Mouse (Mus musculus): Measurements from ENCODE around the gene Arhgef25. TPM values are rescaled to one million over a fixed set of nuclear protein-coding genes. Genes with fewer than 3 reads are reported as not detected.
"Not testable (repeated sequence)": the region's sequence is repeated elsewhere in the genome, so short reads cannot be mapped to it uniquely, and the experiment has no call there.

Arhgef25 gene
- polyA plus RNA-seq, 1 experiment, result 10.4 TPM

- Histone ChIP-seq H3K4me3 (ENCODE audit: low read depth, low read length) (no peak overlapping the region), H3K36me3 (ENCODE audit: control insufficient read depth, insufficient read depth, low read length) (peaks cover 24% of the 10 kb centered on the region), H3K4me1 (ENCODE audit: control insufficient read depth, insufficient read depth, insufficient read length, low read length) (peaks cover 33% of the 10 kb centered on the region), H3K27ac (ENCODE audit: insufficient read depth, low read depth, low read length) (peak overlapping the region; percentile 43), H3K27me3 (ENCODE audit: control insufficient read depth, insufficient read depth, low read length) (no peaks in the 10 kb centered on the region)
- TF ChIP-seq CTCF (IDR thresholded peaks at IDR 0.05; ENCODE audit: extremely low read depth, insufficient read length, insufficient replicate concordance, low read depth, low read length) (no peak), POLR2A (IDR thresholded peaks at IDR 0.05; ENCODE audit: low read depth, low read length) (no peak)
- WGBS, result 68% methylated on average over 11 of the region's 11 CpGs
These were observed 48.9 kb downstream of the Arhgef25 start for GRCm38 (mm10) chr10:127140971-127141370.

GRCm38 (mm10) chr10:127138328-127139141 lies 51.3 kb downstream of the Arhgef25 start:
- 25% methylated on average over 18 of the region's 18 CpGs for WGBS
- Histone ChIP-seq H3K36me3 (ENCODE audit: control insufficient read depth, insufficient read depth, low read length) (peaks cover 12% of the 10 kb centered on the region), H3K27me3 (ENCODE audit: control insufficient read depth, insufficient read depth, low read length) (no peaks in the 10 kb centered on the region), H3K4me1 (ENCODE audit: control insufficient read depth, insufficient read depth, insufficient read length, low read length) (peaks cover 37% of the 10 kb centered on the region), H3K27ac (ENCODE audit: insufficient read depth, low read depth, low read length) (peak overlapping the region; percentile 100), H3K4me3 (ENCODE audit: low read depth, low read length) (no peak overlapping the region)
- peak; percentile 58; the same call in 1 of the 2 replicates for TF ChIP-seq POLR2A (IDR thresholded peaks at IDR 0.05; ENCODE audit: low read depth, low read length)
- TF ChIP-seq CTCF (IDR thresholded peaks at IDR 0.05; ENCODE audit: extremely low read depth, insufficient read length, insufficient replicate concordance, low read depth, low read length), result no peak

GRCm38 (mm10) chr10:127137896-127138295 lies 52.0 kb downstream of the Arhgef25 start:
- WGBS, result 25% methylated on average over 3 of the region's 3 CpGs
- Histone ChIP-seq H3K4me3 (ENCODE audit: low read depth, low read length) (no peak overlapping the region), H3K27ac (ENCODE audit: insufficient read depth, low read depth, low read length) (peak overlapping the region; percentile 100), H3K27me3 (ENCODE audit: control insufficient read depth, insufficient read depth, low read length) (no peaks in the 10 kb centered on the region), H3K4me1 (ENCODE audit: control insufficient read depth, insufficient read depth, insufficient read length, low read length) (peaks cover 43% of the 10 kb centered on the region), H3K36me3 (ENCODE audit: control insufficient read depth, insufficient read depth, low read length) (peaks cover 7% of the 10 kb centered on the region)
- TF ChIP-seq POLR2A (IDR thresholded peaks at IDR 0.05; ENCODE audit: low read depth, low read length), result no peak

GRCm38 (mm10) chr10:127136510-127136909 lies 53.4 kb downstream of the Arhgef25 start:
- Histone ChIP-seq H3K36me3 (ENCODE audit: control insufficient read depth, insufficient read depth, low read length) (peaks cover 5% of the 10 kb centered on the region), H3K27me3 (ENCODE audit: control insufficient read depth, insufficient read depth, low read length) (no peaks in the 10 kb centered on the region), H3K4me3 (ENCODE audit: low read depth, low read length) (no peak overlapping the region), H3K27ac (ENCODE audit: insufficient read depth, low read depth, low read length) (peak overlapping the region; percentile 100), H3K4me1 (ENCODE audit: control insufficient read depth, insufficient read depth, insufficient read length, low read length) (peaks cover 41% of the 10 kb centered on the region)
- no peak for TF ChIP-seq CTCF (IDR thresholded peaks at IDR 0.05; ENCODE audit: extremely low read depth, insufficient read length, insufficient replicate concordance, low read depth, low read length)
- TF ChIP-seq POLR2A (IDR thresholded peaks at IDR 0.05; ENCODE audit: low read depth, low read length), result no peak
- 18% methylated on average over 4 of the region's 4 CpGs for WGBS

DNA sequence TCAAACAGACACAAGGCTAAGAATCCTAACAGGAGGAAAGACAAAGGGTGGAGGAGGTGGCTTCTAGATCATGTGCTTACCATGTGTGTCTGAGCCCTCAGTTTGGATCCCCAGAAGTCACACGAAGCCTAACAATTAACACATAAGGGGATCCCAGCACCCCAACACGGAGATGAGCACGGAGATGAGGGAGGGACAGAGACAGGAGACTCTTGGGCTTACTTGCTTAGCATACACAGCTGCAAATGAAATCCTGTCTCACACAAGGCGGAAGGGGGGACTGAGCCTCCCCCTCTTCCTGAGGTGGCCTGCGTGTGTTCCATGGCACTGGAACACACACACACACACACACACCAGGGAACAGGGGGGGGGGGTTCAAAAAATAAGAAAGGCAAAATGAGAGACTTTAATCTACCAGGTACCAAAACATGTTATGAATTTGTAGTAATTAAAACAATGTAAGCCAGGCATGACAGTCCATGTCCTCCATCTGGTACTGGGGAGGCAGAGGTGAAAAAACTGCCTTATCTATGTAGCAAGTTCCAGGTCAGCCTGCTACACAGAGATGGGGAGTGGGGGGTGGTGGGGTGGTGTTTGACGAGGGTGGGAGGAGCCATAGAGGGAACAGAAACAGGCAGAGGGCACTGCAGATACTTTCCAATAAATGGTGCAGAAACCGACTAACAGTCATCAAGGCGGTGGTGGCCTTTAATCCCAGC lies 54.6 kb downstream of the Arhgef25 start:
- H3K4me1 ChIP-seq (ENCODE audit: control insufficient read depth, insufficient read depth, insufficient read length, low read length), result peaks cover 35% of the 10 kb centered on the region
- TF ChIP-seq POLR2A (IDR thresholded peaks at IDR 0.05; ENCODE audit: low read depth, low read length), result no peak; the same call in 1 of the 2 replicates
- TF ChIP-seq CTCF (IDR thresholded peaks at IDR 0.05; ENCODE audit: extremely low read depth, insufficient read length, insufficient replicate concordance, low read depth, low read length), result no peak
- H3K27me3 ChIP-seq (ENCODE audit: control insufficient read depth, insufficient read depth, low read length), result no peaks in the 10 kb centered on the region
- 21% methylated on average over 8 of the region's 8 CpGs for WGBS
- peak overlapping the region; percentile 100 for H3K27ac ChIP-seq (ENCODE audit: insufficient read depth, low read depth, low read length)
- no peak overlapping the region for H3K4me3 ChIP-seq (ENCODE audit: low read depth, low read length)
- peaks cover under 1% of the 10 kb centered on the region for H3K36me3 ChIP-seq (ENCODE audit: control insufficient read depth, insufficient read depth, low read length)

- H3K27ac ChIP-seq (ENCODE audit: insufficient read depth, low read depth, low read length); H3K4me3 ChIP-seq (ENCODE audit: low read depth, low read length); H3K36me3 ChIP-seq (ENCODE audit: control insufficient read depth, insufficient read depth, low read length); H3K27me3 ChIP-seq (ENCODE audit: control insufficient read depth, insufficient read depth, low read length): not testable (repeated sequence)
- H3K4me1 ChIP-seq (ENCODE audit: control insufficient read depth, insufficient read depth, insufficient read length, low read length), result peaks cover 35% of the 10 kb centered on the region
- WGBS, result 70% methylated on average over 3 of the region's 3 CpGs
- TF ChIP-seq CTCF (IDR thresholded peaks at IDR 0.05; ENCODE audit: extremely low read depth, insufficient read length, insufficient replicate concordance, low read depth, low read length), result peak; percentile 44; the same call in 1 of the 2 replicates
These were observed 55.4 kb downstream of the Arhgef25 start for GRCm38 (mm10) chr10:127134394-127135035.

Other genes starting within 250 kb of the Arhgef25 start
- gene Ctdsp2, start 211.4 kb downstream of the Arhgef25 start, polyA plus RNA-seq (2012; rRNA removed), result 43.9 and 118 TPM in 2 replicates
- gene Avil, start 189.4 kb downstream of the Arhgef25 start, polyA plus RNA-seq (2012; rRNA removed), result 2.4 and 6.9 TPM in 2 replicates
- 24.7 and 36.4 TPM in 2 replicates for gene Tsfm, start 159.2 kb downstream of the Arhgef25 start, polyA plus RNA-seq (2012; rRNA removed)
- 9.6 and 10.3 TPM in 2 replicates for gene Mettl1, start 148.7 kb downstream of the Arhgef25 start, polyA plus RNA-seq (2012; rRNA removed)
- gene Eef1akmt3, start 148.6 kb downstream of the Arhgef25 start, polyA plus RNA-seq (2012; rRNA removed), result 1.2 TPM in 2 replicates
- 0.22 and 0.29 TPM in 2 replicates for gene Cyp27b1, start 141.8 kb downstream of the Arhgef25 start, polyA plus RNA-seq (2012; rRNA removed)
- gene March9, start 129.9 kb downstream of the Arhgef25 start, polyA plus RNA-seq (2012; rRNA removed), result 1.9 and 6.9 TPM in 2 replicates
- 57.6 and 108 TPM in 2 replicates for gene Cdk4, start 126.5 kb downstream of the Arhgef25 start, polyA plus RNA-seq (2012; rRNA removed)
- gene Tspan31, start 119.8 kb downstream of the Arhgef25 start, polyA plus RNA-seq (2012; rRNA removed), result 36.1 and 48.9 TPM in 2 replicates
- 6.1 and 15.6 TPM in 2 replicates for gene Agap2, start 114.8 kb downstream of the Arhgef25 start, polyA plus RNA-seq (2012; rRNA removed)
- gene Os9, start 69.0 kb downstream of the Arhgef25 start, polyA plus RNA-seq (2012; rRNA removed), result 59.8 and 117 TPM in 2 replicates
- 228 and 484 TPM in 2 replicates for gene B4galnt1, start 24.9 kb downstream of the Arhgef25 start, polyA plus RNA-seq (2012; rRNA removed)
- gene Slc26a10, start 9.4 kb downstream of the Arhgef25 start, polyA plus RNA-seq (2012; rRNA removed), result 0.56 and 0.85 TPM in 2 replicates
- gene Dtx3, start 5.6 kb upstream of the Arhgef25 start, polyA plus RNA-seq (2012; rRNA removed), result 24.0 and 35.3 TPM in 2 replicates
- gene Pip4k2c, start 21.5 kb upstream of the Arhgef25 start, polyA plus RNA-seq (2012; rRNA removed), result 13.8 and 31.4 TPM in 2 replicates
- gene Kif5a, start 73.3 kb upstream of the Arhgef25 start, polyA plus RNA-seq (2012; rRNA removed), result 1.1 and 1.8 TPM in 2 replicates
- gene Dctn2, start 76.3 kb upstream of the Arhgef25 start, polyA plus RNA-seq (2012; rRNA removed), result 92.0 and 190 TPM in 2 replicates
- 39.3 and 76.2 TPM in 2 replicates for gene Mbd6, start 98.9 kb upstream of the Arhgef25 start, polyA plus RNA-seq (2012; rRNA removed)
- 24.0 and 30.7 TPM in 2 replicates for gene Mars, start 121.7 kb upstream of the Arhgef25 start, polyA plus RNA-seq (2012; rRNA removed)
- 7.1 and 11.2 TPM in 2 replicates for gene Arhgap9, start 131.9 kb upstream of the Arhgef25 start, polyA plus RNA-seq (2012; rRNA removed)
- 5.5 and 10.4 TPM in 2 replicates for gene Gli1, start 151.9 kb upstream of the Arhgef25 start, polyA plus RNA-seq (2012; rRNA removed)
- not detected in 2 replicates for gene Inhbe, start 164.3 kb upstream of the Arhgef25 start, polyA plus RNA-seq (2012; rRNA removed)
- gene Inhbc, start 180.3 kb upstream of the Arhgef25 start, polyA plus RNA-seq (2012; rRNA removed), result 0.09 TPM in 1 of 2 replicates, not detected in the other
- 42.6 and 103 TPM in 2 replicates for gene R3hdm2, start 190.2 kb upstream of the Arhgef25 start, polyA plus RNA-seq (2012; rRNA removed)

All from small intestine, adult 2 months (tissue).